Mouse (Mus musculus) heart, embryonic 14.5 days (tissue): ENCODE results near the gene Cyp8b1. TPM values are rescaled to one million over a fixed set of nuclear protein-coding genes. Genes with fewer than 3 reads are reported as not detected.

Experiments
- ATAC-seq: fragments of 200-750 bp; cut with Nextera tagmentation; 2 replicates; pipeline ENCODE4 v1.8.0; 2017; ENCODE audit warnings: low read depth, moderate TSS enrichment; ENCODE audit not compliant: insufficient number of reproducible peaks, insufficient read depth, low FRiP score
- H3K27ac ChIP-seq, 2 experiments: fragments of 200-500 bp in 1 of 2; fragments of 300-500 bp in 1 of 2; sonication (generic) in 1 of 2; replicated peaks in 1 of 2; 2 replicates each; pipeline ENCODE4 v1.5.1; 2012 to 2014; ENCODE audit warnings: low read depth in 2 of 2, low read length in 2 of 2, control low read depth in 1 of 2, mild to moderate bottlenecking in 1 of 2, mixed read lengths in 1 of 2; ENCODE audit not compliant: control insufficient read depth in 1 of 2, insufficient read depth in 1 of 2
- H3K27me3 ChIP-seq: fragments of 300-500 bp; sonication (generic); 2 replicates; pipeline ENCODE4 v1.6.1; 2014; ENCODE audit warnings: mild to moderate bottlenecking, low read length, control low read depth; ENCODE audit not compliant: control insufficient read depth, insufficient read depth
- H3K36me3 ChIP-seq: fragments of 300-500 bp; sonication (generic); 2 replicates; pipeline ENCODE4 v1.6.1; 2014; ENCODE audit warnings: mild to moderate bottlenecking, control low read depth, low read length, mixed read lengths; ENCODE audit not compliant: control insufficient read depth, insufficient read depth
- H3K4me1 ChIP-seq, 2 experiments: fragments of 200-500 bp in 1 of 2; fragments of 300-500 bp in 1 of 2; sonication (generic) in 1 of 2; 2 replicates each; pipeline ENCODE4 v1.6.1; 2012 to 2014; ENCODE audit warnings: low read length in 2 of 2, control low read depth in 1 of 2, mixed read lengths in 1 of 2; ENCODE audit not compliant: control insufficient read depth in 2 of 2, insufficient read depth in 2 of 2
- H3K4me2 ChIP-seq: fragments of 300-500 bp; sonication (generic); 2 replicates; pipeline ENCODE4 v1.6.1; 2014; ENCODE audit warnings: mild to moderate bottlenecking, low read length
- H3K4me3 ChIP-seq, 2 experiments: fragments of 200-500 bp in 1 of 2; fragments of 300-500 bp in 1 of 2; sonication (generic) in 1 of 2; 2 replicates each; pipeline ENCODE4 v1.5.1; 2012 to 2014; ENCODE audit warnings: low read length in 2 of 2, mild to moderate bottlenecking in 2 of 2, control low read depth in 1 of 2, low read depth in 1 of 2, moderate library complexity in 1 of 2; ENCODE audit not compliant: control insufficient read depth in 1 of 2, insufficient read depth in 1 of 2
- H3K9ac ChIP-seq: fragments of 300-500 bp; sonication (generic); 2 replicates; pipeline ENCODE4 v1.6.1; 2014; ENCODE audit warnings: mild to moderate bottlenecking, low read length
- H3K9me3 ChIP-seq: fragments of 300-500 bp; sonication (generic); 2 replicates; pipeline ENCODE4 v1.6.1; 2016; ENCODE audit warnings: low read length, control low read depth; ENCODE audit not compliant: control insufficient read depth
- WGBS: fragments of 180-500 bp; shearing (Covaris S2); extraction: QIAGEN DNeasy Blood & Tissue Kit; methylation state at CpG from one replicate; pipeline ENCODE4 v1.1.7; 2014; 5-methylcytosine and 5-hydroxymethylcytosine counted together
- polyA plus RNA-seq: library from polyadenylated mRNA; unstranded; fragments of >200 nt; fragmentation: Nextera tagmentation; extraction: Ambion mirVana; gene quantifications from 2 replicates; pipeline ENCODE4 v1.2.1, GENCODE M21; 2014

Cyp8b1 gene
- polyA plus RNA-seq, 1 experiment from 2014 or later, result not detected

DNA sequence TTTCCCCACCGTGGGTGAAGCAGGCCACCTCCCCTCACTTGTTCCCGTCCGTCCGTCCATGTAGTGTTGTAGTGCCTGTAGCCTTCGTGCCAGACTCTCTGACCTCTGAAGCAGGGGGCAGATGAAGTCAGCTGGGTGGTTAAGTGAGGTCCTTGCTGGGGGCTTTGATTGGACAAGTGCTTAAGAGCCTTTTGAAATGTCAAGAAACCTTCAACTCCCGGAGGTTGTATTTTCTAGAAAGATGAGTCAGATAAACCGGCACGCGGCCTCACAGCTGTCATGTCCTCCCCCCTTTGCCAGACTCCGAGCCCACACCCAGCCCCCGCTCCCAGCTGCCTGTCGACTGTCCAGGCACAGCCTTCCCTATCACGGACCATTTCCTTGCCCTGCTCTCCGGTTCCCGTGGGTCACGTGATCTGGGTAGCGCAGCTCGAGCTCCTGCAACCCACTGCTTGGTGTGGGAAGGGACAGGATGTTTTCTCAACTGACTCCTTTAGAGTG is 25.6 kb downstream of the Cyp8b1 start:
- peak; percentile 64 for ATAC-seq
- peak overlapping the region; percentile 54 for H3K4me2 ChIP-seq
- H3K4me3 ChIP-seq, result no peak overlapping the region
- H3K9ac ChIP-seq, result peak overlapping the region; percentile 31; the same call in 1 of the 2 replicates
- H3K27me3 ChIP-seq, result no peaks in the 10 kb centered on the region
- no peaks in the 10 kb centered on the region for H3K9me3 ChIP-seq
- WGBS, result 3% methylated on average over 18 of the region's 18 CpGs
- no peaks in the 10 kb centered on the region for H3K36me3 ChIP-seq
- H3K4me1 ChIP-seq, result peaks cover 9 to 15% of the 10 kb centered on the region in 2 experiments
- H3K27ac ChIP-seq, result 0 out of 4 replicates have a peak overlapping the region, but pooled peaks of 1 of the 2 experiments have one; percentile 5

DNA sequence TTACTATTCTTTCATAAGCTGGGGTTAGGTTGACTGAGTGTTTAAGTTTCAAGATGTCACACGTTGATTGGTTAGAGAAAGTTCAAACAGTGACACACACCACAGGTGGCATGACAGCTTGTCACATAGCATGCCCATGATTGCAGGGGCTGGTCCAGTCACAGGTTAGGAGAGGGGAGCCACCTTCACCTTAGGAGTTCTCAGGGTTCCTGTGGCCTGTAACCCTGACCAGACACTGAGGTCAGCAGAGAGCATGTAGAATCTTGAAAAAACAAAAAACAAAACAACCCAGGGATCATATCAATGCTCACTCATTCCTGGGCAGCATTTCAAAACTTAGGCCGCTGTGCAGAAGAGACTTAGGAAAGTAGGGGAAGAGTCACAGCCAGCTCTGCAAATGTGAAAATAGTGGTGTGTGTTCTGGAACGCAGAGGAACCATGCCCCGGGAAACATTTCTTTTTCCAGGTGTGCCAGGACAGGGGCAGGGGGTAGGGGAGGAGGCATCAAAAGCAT is 26.1 kb downstream of the Cyp8b1 start:
- Histone ChIP-seq H3K27me3 (no peaks in the 10 kb centered on the region), H3K36me3 (no peaks in the 10 kb centered on the region), H3K4me2 (peak overlapping the region; percentile 54), H3K9me3 (no peaks in the 10 kb centered on the region), H3K4me3 (no peak overlapping the region), H3K4me1 (peaks cover 9 to 15% of the 10 kb centered on the region in 2 experiments), H3K9ac (peak overlapping the region; percentile 31; the same call in 1 of the 2 replicates), H3K27ac (0 out of 4 replicates have a peak overlapping the region, but pooled peaks of 1 of the 2 experiments have one; percentile 5)
- WGBS, result 42% methylated on average over 4 of the region's 4 CpGs
- no peak for ATAC-seq

DNA sequence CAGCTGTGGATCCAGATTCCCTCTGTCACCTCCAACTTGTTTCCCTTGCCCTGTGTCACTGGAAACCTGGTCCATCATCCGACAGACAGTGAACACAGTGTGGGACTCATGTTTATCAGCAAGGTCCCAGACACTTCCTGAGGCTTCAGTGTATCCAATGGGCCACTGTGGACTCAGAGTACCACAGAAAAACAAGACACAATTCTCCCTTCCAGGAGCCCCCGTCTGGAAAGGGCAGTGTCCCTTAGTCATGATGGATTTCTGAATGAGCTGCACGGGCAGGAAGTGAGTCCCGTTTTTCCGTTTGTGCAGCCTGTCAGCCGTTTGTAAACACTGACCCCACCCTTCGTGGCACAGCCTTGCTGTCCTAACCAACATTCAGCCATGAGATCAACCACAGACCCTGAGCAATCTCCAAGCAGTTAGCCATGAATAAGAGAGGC is 34.1 kb downstream of the Cyp8b1 start:
- ATAC-seq, result no peak
- Histone ChIP-seq H3K9ac (no peak overlapping the region), H3K36me3 (no peaks in the 10 kb centered on the region), H3K27ac (peak overlapping the region; percentile 41 to 43; a peak in 2 of 4 replicates), H3K4me1 (no peaks in the 10 kb centered on the region; a peak in 1 of 4 replicates), H3K4me3 (no peak overlapping the region), H3K9me3 (no peaks in the 10 kb centered on the region), H3K27me3 (no peaks in the 10 kb centered on the region), H3K4me2 (no peak overlapping the region)
- 49% methylated on average over 7 of the region's 7 CpGs for WGBS

DNA sequence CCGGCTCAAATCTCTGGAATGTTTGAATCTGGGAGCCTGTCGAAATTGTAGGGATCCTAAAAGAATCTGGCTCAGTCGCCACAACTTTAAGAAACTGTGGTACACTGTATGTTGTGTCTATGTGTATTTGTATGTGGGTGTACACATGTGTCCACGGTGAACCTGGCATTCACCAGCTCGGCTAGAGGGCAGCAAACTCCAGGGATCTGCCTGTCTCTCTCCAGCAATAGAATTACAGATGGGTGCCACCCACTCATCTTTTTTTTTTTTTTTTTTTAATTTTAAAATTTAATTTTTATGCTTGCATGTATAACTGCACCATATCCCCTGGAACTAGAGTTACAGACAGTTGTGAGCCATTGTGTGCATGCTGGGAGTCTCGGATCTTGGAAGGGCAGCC is 34.8 kb downstream of the Cyp8b1 start:
- H3K4me2 ChIP-seq, result no peak overlapping the region
- no peak overlapping the region for H3K4me3 ChIP-seq
- H3K4me1 ChIP-seq, result no peaks in the 10 kb centered on the region; a peak in 1 of 4 replicates
- no peaks in the 10 kb centered on the region for H3K9me3 ChIP-seq
- peak overlapping the region in 1 of 2 experiments; percentile 41; a peak in 1 of 4 replicates for H3K27ac ChIP-seq
- ATAC-seq, result no peak
- no peaks in the 10 kb centered on the region for H3K27me3 ChIP-seq
- 68% methylated on average over 6 of the region's 6 CpGs for WGBS
- no peak overlapping the region for H3K9ac ChIP-seq
- H3K36me3 ChIP-seq, result no peaks in the 10 kb centered on the region

DNA sequence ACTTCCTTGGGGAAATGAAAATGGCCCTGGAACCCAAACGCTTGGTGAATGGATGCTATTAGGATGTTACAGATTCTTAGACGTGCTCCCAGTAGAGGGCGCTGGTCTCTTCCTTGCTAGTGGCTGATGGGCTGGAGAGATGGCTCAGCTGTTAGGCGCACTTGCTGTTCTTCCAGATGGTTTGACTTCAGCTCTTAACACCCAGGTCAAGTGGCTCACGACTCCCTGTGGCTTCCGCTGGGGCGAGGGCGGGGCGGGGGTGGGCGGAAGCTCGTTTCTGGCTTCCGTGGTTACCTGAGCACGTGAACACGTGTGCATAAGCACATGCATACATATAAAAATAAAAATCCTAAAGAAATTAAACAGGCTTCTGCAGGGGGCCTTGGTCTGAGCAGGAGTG is 35.3 kb downstream of the Cyp8b1 start:
- Histone ChIP-seq H3K27me3 (no peaks in the 10 kb centered on the region), H3K9ac (no peak overlapping the region), H3K9me3 (no peaks in the 10 kb centered on the region), H3K36me3 (no peaks in the 10 kb centered on the region), H3K4me3 (no peak overlapping the region), H3K27ac (no peak overlapping the region), H3K4me2 (peak overlapping the region; percentile 41), H3K4me1 (no peaks in the 10 kb centered on the region; a peak in 1 of 4 replicates)
- WGBS, result 19% methylated on average over 14 of the region's 14 CpGs
- ATAC-seq, result no peak

DNA sequence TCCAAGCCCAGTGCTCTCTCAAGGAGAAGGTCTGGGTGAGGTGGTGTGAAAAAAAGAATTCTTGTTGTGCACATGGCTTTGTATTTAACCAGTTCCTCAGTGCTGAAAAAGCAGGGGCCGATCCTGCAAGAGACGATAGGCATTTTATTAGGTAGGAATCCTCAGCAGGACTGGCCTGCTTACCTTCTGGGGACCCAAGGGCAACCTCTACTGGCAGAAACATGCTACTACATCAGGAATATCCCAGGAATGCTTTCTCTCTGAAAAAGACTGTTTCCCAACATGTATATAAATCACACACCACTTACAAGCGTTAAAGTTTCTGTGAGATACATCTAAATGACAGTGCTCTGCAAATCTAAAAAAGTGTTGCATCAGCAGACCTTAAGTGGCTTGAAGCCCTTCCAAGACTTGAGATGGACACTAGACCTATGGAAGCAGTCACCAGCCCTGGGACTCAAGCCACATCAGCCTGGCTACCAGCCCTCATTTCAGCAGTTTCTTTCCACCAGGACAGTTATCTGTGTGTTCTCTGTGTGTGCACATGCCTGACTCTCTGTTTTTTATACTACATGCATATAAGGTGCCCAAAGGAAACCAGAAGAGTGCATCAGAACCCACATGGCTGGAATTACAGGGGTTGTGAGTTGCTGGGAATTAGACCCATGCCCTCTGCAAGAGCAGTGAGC is 38.9 kb downstream of the Cyp8b1 start:
- H3K36me3 ChIP-seq, result no peaks in the 10 kb centered on the region
- H3K27ac ChIP-seq, result no peak overlapping the region
- H3K27me3 ChIP-seq, result no peaks in the 10 kb centered on the region
- no peak overlapping the region for H3K9ac ChIP-seq
- no peaks in the 10 kb centered on the region for H3K9me3 ChIP-seq
- no peak overlapping the region for H3K4me2 ChIP-seq
- H3K4me3 ChIP-seq, result no peak overlapping the region
- no peak for ATAC-seq
- H3K4me1 ChIP-seq, result no peaks in the 10 kb centered on the region; a peak in 1 of 4 replicates
- WGBS, result 21% methylated on average over 3 of the region's 3 CpGs

DNA sequence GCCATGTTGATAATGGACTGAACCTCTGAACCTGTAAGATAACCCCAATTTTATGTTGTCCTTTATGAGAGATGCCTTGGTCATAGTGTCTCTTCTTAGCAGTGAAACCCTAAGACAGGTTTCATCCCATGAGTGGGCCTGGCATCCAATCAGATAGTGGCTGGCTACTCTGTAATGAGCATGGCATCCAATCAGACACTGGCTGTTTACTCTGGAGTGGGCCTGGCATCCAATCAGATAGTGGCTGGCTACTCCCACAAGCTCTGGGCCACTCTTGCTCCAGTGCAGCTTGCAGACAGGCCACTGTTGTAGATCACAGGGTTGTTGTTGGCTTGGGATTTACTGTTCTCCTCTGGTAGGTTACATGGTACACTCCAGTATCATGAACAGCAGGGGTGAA is 42.5 kb downstream of the Cyp8b1 start:
- no peak overlapping the region for H3K4me2 ChIP-seq
- H3K9me3 ChIP-seq, result no peaks in the 10 kb centered on the region
- no peaks in the 10 kb centered on the region for H3K27me3 ChIP-seq
- no peak overlapping the region for H3K9ac ChIP-seq
- no peaks in the 10 kb centered on the region for H3K36me3 ChIP-seq
- no peaks in the 10 kb centered on the region for H3K4me1 ChIP-seq
- ATAC-seq, result no peak
- H3K27ac ChIP-seq, result no peak overlapping the region
- no peak overlapping the region for H3K4me3 ChIP-seq
